Comparison of ENCODE assay signal across 23 mouse cellular contexts in the genomic region with DNA sequence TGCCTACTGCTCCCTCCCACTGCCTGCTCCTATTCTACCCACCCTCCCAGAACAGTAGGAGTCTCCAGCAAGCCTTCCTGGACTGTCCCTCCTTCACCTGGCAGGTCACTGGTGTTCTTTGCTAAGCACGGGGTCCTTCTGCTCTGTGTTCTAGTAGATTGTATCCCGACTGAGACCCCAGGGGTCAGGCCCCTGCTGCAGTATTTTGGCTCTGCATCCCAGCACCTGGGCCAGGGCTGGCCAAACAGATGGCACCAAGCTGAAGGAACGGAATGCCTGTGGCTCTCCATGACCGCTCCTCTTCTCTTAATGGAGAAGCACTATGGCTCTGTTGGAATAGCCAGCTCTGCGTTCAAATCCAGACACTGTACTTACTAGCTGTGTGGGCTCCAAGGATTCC. TPM values are rescaled to one million over a fixed set of nuclear protein-coding genes. Genes with fewer than 3 reads are reported as not detected.
"Had no signal": no experiment of that assay in that cellular context is flagged by ENCODE, and none has a peak within 500 bp of the region (broad histone marks: within the 10 kb centered on the region; RNA-seq: fewer than 3 reads in every experiment).

No protein-coding gene starts in this region.

- H3K4me3 ChIP-seq: layer of hippocampus, adult 2 months; limb, embryonic 10.5 days; midbrain, embryonic 15.5 days; neural tube, embryonic 12.5 days had no signal

- H3K4me1 ChIP-seq: midbrain, embryonic 15.5 days; neural tube, embryonic 12.5 days had no signal

- DNase-seq: kidney, adult 11 months; kidney, adult 9 months; kidney, postnatal 36 days; lung, embryonic 14.5 days; lung, postnatal 10 days; lung, postnatal 4 days; thymus, adult 18-20 months; thymus, postnatal 14 days had no signal

- H3K27me3 ChIP-seq: midbrain, embryonic 15.5 days; neural tube, embryonic 12.5 days had no signal

- H3K36me3 ChIP-seq: limb, embryonic 10.5 days; midbrain, embryonic 15.5 days; neural tube, embryonic 12.5 days had no signal

- H3K4me2 ChIP-seq: lung, embryonic 14.5 days; midbrain, embryonic 11.5 days; midbrain, embryonic 15.5 days; neural tube, embryonic 12.5 days had no signal

- H3K27ac ChIP-seq: kidney, postnatal 0 days; layer of hippocampus, adult 2 months; midbrain, embryonic 15.5 days; neural tube, embryonic 12.5 days had no signal

- ATAC-seq: midbrain, embryonic 15.5 days had no signal

- H3K9me3 ChIP-seq: limb, embryonic 10.5 days; midbrain, embryonic 15.5 days; neural tube, embryonic 12.5 days had no signal

- H3K9ac ChIP-seq: lung, embryonic 14.5 days; midbrain, embryonic 15.5 days; neural tube, embryonic 12.5 days had no signal

RNA-seq across cellular contexts. Expression of a gene that starts 0.7 kb away (rescaled TPM):
- total RNA-seq: layer of hippocampus, adult 2 months; layer of hippocampus, postnatal 10 days; left cerebral cortex, adult 18-20 months; left cerebral cortex, postnatal 10 days; megakaryocyte, adult 5-6 weeks; monocyte, adult 5-6 weeks had no signal
- polyA plus RNA-seq: kidney, postnatal 0 days; limb, embryonic 10.5 days; limb, embryonic 14.5 days; lung, embryonic 14.5 days; midbrain, embryonic 11.5 days; midbrain, embryonic 15.5 days; neural tube, embryonic 12.5 days; stomach, embryonic 14.5 days; urinary bladder, adult 2 months had no signal

RNA-seq across cellular contexts. Expression of a gene that starts 16.5 kb away (rescaled TPM):
- total RNA-seq: left cerebral cortex, adult 18-20 months; left cerebral cortex, postnatal 10 days; megakaryocyte, adult 5-6 weeks; monocyte, adult 5-6 weeks; neutrophil, adult 5-6 weeks had no signal
